21 mouse cellular contexts compared by ENCODE assay signal in the genomic region with DNA sequence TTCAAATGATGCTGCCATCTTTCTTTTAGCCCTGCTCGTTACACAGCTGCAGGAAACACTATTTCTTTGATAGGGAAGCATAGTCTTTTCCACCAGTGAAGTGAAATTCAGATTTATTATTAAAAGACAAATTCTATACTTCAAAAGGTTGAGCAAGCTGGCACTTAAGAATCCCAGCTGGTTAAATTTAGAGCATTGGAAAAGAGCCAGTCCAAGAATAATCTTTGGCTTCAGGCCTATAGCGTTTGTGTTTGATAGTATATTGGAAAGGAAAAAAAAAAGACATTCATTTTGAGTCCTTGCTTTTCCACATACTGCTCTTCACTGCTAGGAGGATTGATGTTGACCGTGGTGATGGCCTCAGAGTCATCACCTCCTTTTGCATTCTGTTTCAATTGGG.
"Had no signal": no experiment of that assay in that cellular context is flagged by ENCODE, and none has a peak within 500 bp of the region (broad histone marks: within the 10 kb centered on the region; RNA-seq: fewer than 3 reads in every experiment).

No protein-coding gene starts in this region.

- H3K4me1 ChIP-seq: limb, embryonic 10.5 days; limb, embryonic 13.5 days; liver, embryonic 12.5 days; liver, embryonic 15.5 days; midbrain, embryonic 12.5 days; midbrain, embryonic 15.5 days; neural tube, embryonic 12.5 days; neural tube, embryonic 15.5 days had no signal

- H3K9ac ChIP-seq: limb, embryonic 13.5 days; liver, embryonic 12.5 days; liver, embryonic 15.5 days; midbrain, embryonic 12.5 days; midbrain, embryonic 15.5 days; neural tube, embryonic 12.5 days; neural tube, embryonic 15.5 days had no signal

- H3K27me3 ChIP-seq: limb, embryonic 13.5 days; liver, embryonic 12.5 days; liver, embryonic 15.5 days; midbrain, embryonic 12.5 days; midbrain, embryonic 15.5 days; neural tube, embryonic 12.5 days; neural tube, embryonic 15.5 days had no signal

- DNase-seq: kidney, adult 2 months; kidney, postnatal 25 days; layer of hippocampus, adult 9-11 months; liver; lung, adult 18-20 months; lung, postnatal 4 days; right cerebral cortex, adult 18-20 months; right cerebral cortex, postnatal 14 days; right cerebral cortex, postnatal 4 days; thymus, adult 18-20 months had no signal

- H3K36me3 ChIP-seq: limb, embryonic 10.5 days; limb, embryonic 13.5 days; liver, embryonic 12.5 days; liver, embryonic 15.5 days; midbrain, embryonic 12.5 days; midbrain, embryonic 15.5 days; neural tube, embryonic 12.5 days; neural tube, embryonic 15.5 days had no signal

- H3K27ac ChIP-seq: kidney, postnatal 0 days; layer of hippocampus, adult 2 months; limb, embryonic 10.5 days; limb, embryonic 13.5 days; liver, embryonic 12.5 days; liver, embryonic 15.5 days; midbrain, embryonic 12.5 days; midbrain, embryonic 15.5 days; neural tube, embryonic 12.5 days; neural tube, embryonic 15.5 days; stomach, postnatal 0 days had no signal

- ATAC-seq: liver, embryonic 12.5 days; midbrain, embryonic 15.5 days had no signal

- H3K4me2 ChIP-seq: limb, embryonic 13.5 days; liver, embryonic 12.5 days; liver, embryonic 15.5 days; midbrain, embryonic 12.5 days; midbrain, embryonic 15.5 days; neural tube, embryonic 12.5 days; neural tube, embryonic 15.5 days had no signal

- H3K9me3 ChIP-seq: limb, embryonic 10.5 days; limb, embryonic 13.5 days; liver, embryonic 12.5 days; liver, embryonic 15.5 days; midbrain, embryonic 12.5 days; midbrain, embryonic 15.5 days; neural tube, embryonic 12.5 days; neural tube, embryonic 15.5 days had no signal

- H3K4me3 ChIP-seq: layer of hippocampus, adult 2 months; limb, embryonic 10.5 days; limb, embryonic 13.5 days; liver, embryonic 12.5 days; liver, embryonic 15.5 days; midbrain, embryonic 12.5 days; midbrain, embryonic 15.5 days; neural tube, embryonic 12.5 days; neural tube, embryonic 15.5 days had no signal
